Mouse (Mus musculus) CH12.LX (cell line): Measurements from ENCODE around the gene Wrap53. TPM values are rescaled to one million over a fixed set of nuclear protein-coding genes. Genes with fewer than 3 reads are reported as not detected.

Experiments
- DNase-seq: peaks from one replicate; pipeline ENCODE4 v3.0.0-alpha.2; 2013; ENCODE audit errors: extremely low read depth
- H3K27ac ChIP-seq: 2 replicates; pipeline ENCODE4 v1.5.1; 2012; ENCODE audit warnings: low read depth, mild to moderate bottlenecking, control low read depth, moderate library complexity; ENCODE audit not compliant: insufficient read depth
- H3K27me3 ChIP-seq: replicated peaks from 2 replicates; pipeline ENCODE3; 2012; ENCODE audit warnings: inconsistent platforms
- H3K36me3 ChIP-seq, 2 experiments: replicated peaks in 1 of 2; 2 replicates each; pipeline versions ENCODE3 to v1.6.1; 2012; ENCODE audit warnings: inconsistent platforms in 1 of 2, low read length in 1 of 2, mild to moderate bottlenecking in 1 of 2, mixed read lengths in 1 of 2, moderate library complexity in 1 of 2; ENCODE audit not compliant: control insufficient read depth in 1 of 2, insufficient read depth in 1 of 2
- H3K4me1 ChIP-seq, 2 experiments: 2 replicates each; pipeline ENCODE4 v1.6.1; 2012; ENCODE audit warnings: inconsistent platforms in 1 of 2, moderate library complexity in 1 of 2; ENCODE audit not compliant: insufficient read depth in 2 of 2, control insufficient read depth in 1 of 2
- H3K4me2 ChIP-seq: 2 replicates; pipeline ENCODE4 v1.6.1; 2012; ENCODE audit warnings: low read depth, mild to moderate bottlenecking, control low read depth; ENCODE audit not compliant: poor library complexity, insufficient read depth, severe bottlenecking
- H3K4me3 ChIP-seq, 3 experiments: fragments of 150-350 bp in 1 of 3; sonication (generic) in 1 of 3; replicated peaks in 1 of 3; 2 replicates each; pipeline versions ENCODE3 to v1.5.1; 2011 to 2012; ENCODE audit warnings: low read depth in 2 of 3, low read length in 2 of 3, mild to moderate bottlenecking in 2 of 3, moderate library complexity in 2 of 3, control low read depth in 1 of 3, improper control_type of control experiment in 1 of 3, inconsistent platforms in 1 of 3, mixed read lengths in 1 of 3; ENCODE audit not compliant: poor library complexity in 1 of 3
- H3K79me2 ChIP-seq: replicated peaks from 2 replicates; pipeline ENCODE4 v1.6.1; 2012; ENCODE audit warnings: mild to moderate bottlenecking, moderate library complexity; ENCODE audit not compliant: control insufficient read depth, poor library complexity, insufficient read depth, severe bottlenecking; ENCODE audit errors: extremely low read depth
- H3K9ac ChIP-seq: 2 replicates; pipeline ENCODE4 v1.6.1; 2012; ENCODE audit warnings: low read depth, mild to moderate bottlenecking, control low read depth, moderate library complexity; ENCODE audit not compliant: insufficient read depth
- H3K9me3 ChIP-seq: replicated peaks from 2 replicates; pipeline ENCODE3; 2012; ENCODE audit warnings: low read length, inconsistent platforms, mixed read lengths
- BHLHE40 ChIP-seq: IDR thresholded peaks from 2 replicates; pipeline ENCODE4 v1.6.1; 2011; ENCODE audit warnings: mild to moderate bottlenecking, low read depth, low read length, improper control_type of control experiment
- CHD1 ChIP-seq: IDR thresholded peaks from 2 replicates; pipeline ENCODE4 v1.6.1; 2012; ENCODE audit warnings: low read depth, low read length, improper control_type of control experiment, inconsistent platforms
- CHD2 ChIP-seq: IDR thresholded peaks from 2 replicates; pipeline ENCODE4 v1.6.1; 2011; ENCODE audit warnings: low read length, improper control_type of control experiment
- CTCF ChIP-seq, 2 experiments: IDR thresholded peaks in 1 of 2; conservative IDR thresholded peaks in 1 of 2; 2 replicates each; pipeline ENCODE4 v1.5.1; 2011 to 2012; ENCODE audit warnings: low read depth in 2 of 2, low read length in 2 of 2, improper control_type of control experiment in 1 of 2, inconsistent platforms in 1 of 2, mild to moderate bottlenecking in 1 of 2, moderate library complexity in 1 of 2
- E2F4 ChIP-seq: IDR thresholded peaks from 2 replicates; pipeline ENCODE4 v1.6.1; 2011; ENCODE audit warnings: low read depth, low read length, improper control_type of control experiment; ENCODE audit not compliant: insufficient replicate concordance
- EP300 ChIP-seq: IDR thresholded peaks from 2 replicates; pipeline ENCODE4 v1.6.1; 2011; ENCODE audit warnings: low read length, improper control_type of control experiment
- ETS1 ChIP-seq: conservative IDR thresholded peaks from 2 replicates; pipeline ENCODE4 v1.6.1; 2012; ENCODE audit warnings: low read depth, mild to moderate bottlenecking, inconsistent platforms, low read length, improper control_type of control experiment, moderate library complexity
- GABPA ChIP-seq: IDR thresholded peaks from 2 replicates; pipeline ENCODE4 v1.6.1; 2012; ENCODE audit warnings: low read depth, low read length, improper control_type of control experiment, inconsistent platforms; ENCODE audit not compliant: insufficient replicate concordance
- HCFC1 ChIP-seq: IDR thresholded peaks from 2 replicates; pipeline ENCODE4 v1.6.1; 2012; ENCODE audit warnings: low read depth, mild to moderate bottlenecking, inconsistent platforms, low read length, improper control_type of control experiment
- IRF4 ChIP-seq: IDR thresholded peaks from 2 replicates; pipeline ENCODE4 v1.6.1; 2014; ENCODE audit warnings: low read depth, mild to moderate bottlenecking, inconsistent platforms, low read length, improper control_type of control experiment
- JUN ChIP-seq: IDR thresholded peaks from 2 replicates; pipeline ENCODE4 v1.6.1; 2011; ENCODE audit warnings: low read depth, mild to moderate bottlenecking, low read length, improper control_type of control experiment, moderate library complexity; ENCODE audit not compliant: insufficient read depth
- JUND ChIP-seq: conservative IDR thresholded peaks from 2 replicates; pipeline ENCODE4 v1.6.1; 2011; ENCODE audit warnings: low read depth, low read length, improper control_type of control experiment
- KAT2A ChIP-seq: IDR thresholded peaks from 2 replicates; pipeline ENCODE4 v1.6.1; 2012; ENCODE audit warnings: low read length, improper control_type of control experiment, inconsistent platforms; ENCODE audit not compliant: insufficient replicate concordance
- MAFK ChIP-seq: IDR thresholded peaks from 2 replicates; pipeline ENCODE4 v1.6.1; 2011; ENCODE audit warnings: low read length, improper control_type of control experiment; ENCODE audit not compliant: insufficient replicate concordance
- MAX ChIP-seq: IDR thresholded peaks from 2 replicates; pipeline ENCODE4 v1.6.1; 2011; ENCODE audit warnings: low read length, improper control_type of control experiment
- MAZ ChIP-seq: IDR thresholded peaks from 2 replicates; pipeline ENCODE4 v1.6.1; 2012; ENCODE audit warnings: low read depth, mild to moderate bottlenecking, inconsistent platforms, low read length, improper control_type of control experiment, moderate library complexity
- MEF2A ChIP-seq: IDR thresholded peaks from 2 replicates; pipeline ENCODE4 v1.6.1; 2014; ENCODE audit warnings: low read depth, mild to moderate bottlenecking, inconsistent platforms, low read length, improper control_type of control experiment, borderline replicate concordance
- MYC ChIP-seq: IDR thresholded peaks from 2 replicates; pipeline ENCODE4 v1.6.1; 2011; ENCODE audit warnings: low read depth, mild to moderate bottlenecking, improper control_type of control experiment, low read length
- NELFE ChIP-seq: IDR thresholded peaks from 2 replicates; pipeline ENCODE4 v1.6.1; 2011; ENCODE audit warnings: low read depth, low read length, improper control_type of control experiment
- NRF1 ChIP-seq: IDR thresholded peaks from 2 replicates; pipeline ENCODE4 v1.6.1; 2014; ENCODE audit warnings: low read depth, mild to moderate bottlenecking, inconsistent platforms, low read length, improper control_type of control experiment, moderate library complexity
- PAX5 ChIP-seq: IDR thresholded peaks from 2 replicates; pipeline ENCODE4 v1.6.1; 2012; ENCODE audit warnings: low read length, inconsistent platforms, mixed read lengths
- POLR2A ChIP-seq: IDR thresholded peaks from 2 replicates; pipeline ENCODE4 v1.6.1; 2011; ENCODE audit warnings: low read depth, mild to moderate bottlenecking, improper control_type of control experiment, low read length
- RAD21 ChIP-seq: IDR thresholded peaks from 2 replicates; pipeline ENCODE4 v1.6.1; 2011; ENCODE audit warnings: low read depth, mild to moderate bottlenecking, low read length, improper control_type of control experiment, moderate library complexity
- RCOR1 ChIP-seq: conservative IDR thresholded peaks from 2 replicates; pipeline ENCODE4 v1.6.1; 2012; ENCODE audit warnings: low read depth, mild to moderate bottlenecking, inconsistent platforms, low read length, improper control_type of control experiment
- SIN3A ChIP-seq: IDR thresholded peaks from 2 replicates; pipeline ENCODE4 v1.6.1; 2012; ENCODE audit warnings: low read length, improper control_type of control experiment, inconsistent platforms
- SMC3 ChIP-seq: IDR thresholded peaks from 2 replicates; pipeline ENCODE4 v1.6.1; 2011; ENCODE audit warnings: low read depth, low read length, improper control_type of control experiment
- TBP ChIP-seq: conservative IDR thresholded peaks from 2 replicates; pipeline ENCODE4 v1.6.1; 2011; ENCODE audit warnings: low read depth, low read length, improper control_type of control experiment
- TCF12 ChIP-seq: IDR thresholded peaks from 2 replicates; pipeline ENCODE4 v1.6.1; 2014; ENCODE audit warnings: low read depth, mild to moderate bottlenecking, inconsistent platforms, low read length, improper control_type of control experiment
- UBTF ChIP-seq: IDR thresholded peaks from 2 replicates; pipeline ENCODE4 v1.6.1; 2012; ENCODE audit warnings: low read depth, mild to moderate bottlenecking, inconsistent platforms, low read length, improper control_type of control experiment, moderate library complexity
- USF1 ChIP-seq: IDR thresholded peaks from 2 replicates; pipeline ENCODE4 v1.6.1; 2014; ENCODE audit warnings: low read depth, mild to moderate bottlenecking, inconsistent platforms, low read length, improper control_type of control experiment
- ZC3H11A ChIP-seq: IDR thresholded peaks from 2 replicates; pipeline ENCODE4 v1.6.1; 2012; ENCODE audit warnings: low read depth, mild to moderate bottlenecking, inconsistent platforms, low read length, improper control_type of control experiment
- ZKSCAN1 ChIP-seq: IDR thresholded peaks from 2 replicates; pipeline ENCODE4 v1.6.1; 2012; ENCODE audit warnings: low read depth, inconsistent platforms, low read length, improper control_type of control experiment, borderline replicate concordance
- ZMIZ1 ChIP-seq: IDR thresholded peaks from 2 replicates; pipeline ENCODE4 v1.6.1; 2012; ENCODE audit warnings: low read depth, mild to moderate bottlenecking, inconsistent platforms, low read length, improper control_type of control experiment
- ZNF384 ChIP-seq: IDR thresholded peaks from 2 replicates; pipeline ENCODE4 v1.6.1; 2012; ENCODE audit warnings: low read depth, low read length, improper control_type of control experiment, inconsistent platforms
- dilution Hi-C: fragments of 300-500 bp; cut with MboI; formaldehyde crosslinking; loops from 2 replicates; pipeline ENCODE4 v1.14.3; 2020; ENCODE audit warnings: low sequenced_read_pairs; ENCODE audit not compliant: extremely low pct_unique_long_range_greater_than_20kb, extremely low pct_ligation_motif_present
- in situ Hi-C: fragments of 300-500 bp; cut with MboI; formaldehyde crosslinking; loops from 3 replicates; pipeline ENCODE4 v1.14.3; 2019; ENCODE audit warnings: low sequenced_read_pairs, low pct_ligation_motif_present, low pct_unique_long_range_greater_than_20kb, mixed read lengths
- polyA plus RNA-seq: library from polyadenylated mRNA; unstranded; fragments of >175 nt; gene quantifications from 2 replicates; pipeline ENCODE4 v1.2.1, GENCODE M21; 2012; ENCODE audit warnings: low read depth; ENCODE audit not compliant: insufficient read length
- total RNA-seq, 2 experiments: library from RNA; depleted of rRNA; stranded (reverse); fragments of 300-350 nt in 1 of 2; fragments of >200 nt in 1 of 2; gene quantifications; 2 replicates each; pipeline ENCODE4 v1.2.3; 2012 to 2014

Wrap53 gene
- total and polyA plus RNA-seq, 3 experiments, result 25.4 to 36.0 (median 34.2) TPM

DNA sequence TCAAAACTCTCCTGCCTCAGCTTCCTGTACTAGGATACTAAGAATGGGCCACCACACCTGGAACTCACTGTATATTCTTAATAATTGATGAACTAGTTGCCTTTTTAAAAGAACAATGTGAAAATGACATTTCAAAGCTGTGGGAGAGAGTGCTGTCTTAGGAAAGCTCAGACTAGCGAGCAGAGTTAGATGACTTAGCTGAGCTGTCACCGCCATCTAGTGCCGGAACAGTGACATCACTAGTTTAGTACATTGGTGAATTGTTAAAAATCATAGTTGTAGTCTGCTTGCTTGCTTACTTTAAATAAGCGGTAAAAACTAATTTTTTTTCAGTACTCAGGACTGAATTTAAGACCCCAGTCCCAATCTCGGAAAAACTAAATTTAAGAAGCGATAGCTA is 66.2 kb downstream of the Wrap53 start:
- dilution Hi-C loops, result no loop called here

More for the DNA sequence above, 66.2 kb downstream of the Wrap53 start:
- H3K4me1 ChIP-seq, result 0 out of 4 replicates have a peak, but pooled peaks cover 0 to 2% of the 10 kb centered on the region in 2 experiments
- in situ Hi-C loops, result no loop called here
- H3K9ac ChIP-seq, result no peak overlapping the region
- peak; percentile 73 for DNase-seq
- peaks cover 74% of the 10 kb centered on the region for H3K27me3 ChIP-seq
- TF ChIP-seq TBP (no peak), KAT2A (no peak), SIN3A (0 out of 2 replicates have a peak, but pooled peaks have one; percentile 31), MAZ (no peak), RAD21 (peak; percentile 100), USF1 (no peak), CHD2 (no peak), UBTF (no peak), ETS1 (no peak), ZC3H11A (peak; percentile 85), TCF12 (no peak), NELFE (peak; percentile 47; the same call in 1 of the 2 replicates), MEF2A (peak; percentile 25; the same call in 1 of the 2 replicates), POLR2A (no peak), EP300 (no peak), HCFC1 (no peak), NRF1 (no peak), PAX5 (no peak), CHD1 (no peak), BHLHE40 (no peak), MYC (peak; percentile 63; the same call in 1 of the 2 replicates), E2F4 (no peak), ZNF384 (no peak), GABPA (no peak), JUN (no peak), RCOR1 (no peak), JUND (peak; percentile 46), IRF4 (0 out of 2 replicates have a peak, but pooled peaks have one; percentile 31), ZMIZ1 (no peak), ZKSCAN1 (no peak), MAFK (no peak), MAX (no peak), CTCF (conservative IDR thresholded peaks at IDR 0.05 in 1 of 2, IDR thresholded peaks at IDR 0.05 in 1 of 2; ENCODE audit: low read depth in 2 of 2, low read length in 2 of 2) (peak; percentile 83 to 99), SMC3 (peak; percentile 96)
- H3K36me3 ChIP-seq, result no peaks in the 10 kb centered on the region
- no peak overlapping the region for H3K4me3 ChIP-seq
- no peaks in the 10 kb centered on the region for H3K9me3 ChIP-seq
- H3K79me2 ChIP-seq, result no peaks in the 10 kb centered on the region
- no peak overlapping the region for H3K4me2 ChIP-seq
- H3K27ac ChIP-seq, result no peak overlapping the region
